Mouse (Mus musculus): ENCODE results near the gene Sobp.

GRCm38 (mm10) chr10:43005677-43006076, 168.7 kb downstream of the Sobp start:
- TF ChIP-seq POLR2A (IDR thresholded peaks at IDR 0.05; ENCODE audit: borderline replicate concordance, low read depth, low read length) (no peak), CTCF (IDR thresholded peaks at IDR 0.05; ENCODE audit: low read depth, low read length) (no peak)

All from bone marrow macrophage, adult 2 months (primary cell).